Mouse (Mus musculus) spleen, postnatal 10 days (tissue): ENCODE data around the gene Hipk2.
A peak's percentile ranks its signal among the peaks of the same experiment; 100 is the strongest.

Source experiments
- DNase-seq, 2 experiments: peaks; one replicate each; pipeline ENCODE4 v3.0.0; 2021 to 2022; ENCODE audit warnings: low spot score in 2 of 2

Hipk2 gene

GRCm38 (mm10) chr6:38755188-38755587 lies 120.8 kb downstream of the Hipk2 start:
- no peak for DNase-seq

DNA sequence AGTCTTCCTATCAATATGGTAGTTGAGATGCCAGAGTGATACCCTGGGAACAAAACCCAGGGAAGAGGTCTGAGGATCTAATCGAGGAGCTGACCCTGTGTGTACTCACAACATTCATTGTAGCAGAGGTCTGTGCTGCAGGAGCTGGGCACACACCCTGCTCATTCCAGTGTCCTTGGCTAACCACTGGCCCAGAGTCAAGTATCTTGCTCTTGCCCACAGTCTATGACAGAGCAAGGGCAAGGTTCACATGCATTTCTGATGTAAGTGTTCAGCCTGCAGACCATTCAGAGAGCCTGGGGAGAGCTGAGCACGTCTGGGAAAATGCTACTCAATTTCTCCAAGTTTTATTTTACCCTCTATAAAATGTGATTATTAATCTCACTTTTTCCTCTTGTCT lies 122.2 kb downstream of the Hipk2 start:
- no peak for DNase-seq

DNA sequence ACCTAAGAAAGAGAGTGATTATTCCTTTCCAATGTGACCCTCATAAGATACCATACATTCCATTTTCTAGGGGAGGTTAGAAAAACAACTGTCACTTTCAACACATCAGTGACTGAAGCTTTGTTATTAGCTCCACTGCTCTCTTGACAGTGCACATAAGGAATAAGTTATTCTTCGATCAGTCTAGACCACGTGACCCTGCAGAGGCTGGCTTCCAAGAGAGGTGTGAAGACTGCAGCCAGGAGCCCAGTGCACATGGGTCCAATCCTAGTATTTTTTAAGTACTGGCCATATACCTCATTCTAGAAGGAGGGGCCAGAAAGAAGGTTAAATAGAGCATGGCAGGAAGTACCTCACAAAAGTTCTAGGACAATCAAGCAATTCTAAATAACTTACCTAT lies 122.9 kb downstream of the Hipk2 start:
- no peak for DNase-seq

DNA sequence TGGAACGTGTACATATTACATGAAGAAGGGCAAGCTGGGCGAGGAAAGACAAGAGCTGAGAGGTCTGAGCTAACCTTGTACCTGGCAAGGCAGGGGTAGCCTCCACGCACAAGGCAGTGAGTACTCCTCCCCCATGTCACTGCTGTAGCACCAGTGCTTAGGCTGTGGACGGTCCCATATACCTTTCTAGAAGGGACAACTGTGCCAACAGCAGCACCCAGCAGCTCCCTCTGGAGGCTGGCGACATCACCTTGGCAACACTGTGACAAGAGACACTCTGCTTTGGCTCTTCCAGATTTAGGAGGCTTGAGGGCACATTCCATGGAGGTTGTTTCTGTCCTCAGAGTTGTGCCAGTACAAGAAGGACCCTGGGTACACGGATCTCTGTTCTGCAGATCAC lies 123.5 kb downstream of the Hipk2 start:
- DNase-seq, result no peak

DNA sequence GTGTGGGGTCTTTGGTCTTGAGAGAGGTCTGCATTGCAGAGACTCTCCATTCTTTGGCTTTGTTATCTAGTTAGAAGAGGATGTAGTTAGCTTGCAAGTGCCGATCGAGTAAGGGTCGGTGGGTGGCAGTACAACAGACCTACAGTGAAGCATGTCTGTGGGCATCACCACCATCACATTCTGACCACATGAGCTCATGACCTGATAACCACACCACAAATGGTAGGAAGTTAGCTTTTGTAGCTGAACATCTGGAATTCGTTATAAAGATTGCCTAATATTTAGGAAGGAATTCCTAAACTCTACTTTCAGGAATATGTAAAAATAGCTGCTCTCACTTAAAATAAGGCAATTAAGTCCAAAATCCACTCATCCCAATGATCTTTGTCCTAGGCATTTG lies 127.9 kb downstream of the Hipk2 start:
- DNase-seq, result no peak

DNA sequence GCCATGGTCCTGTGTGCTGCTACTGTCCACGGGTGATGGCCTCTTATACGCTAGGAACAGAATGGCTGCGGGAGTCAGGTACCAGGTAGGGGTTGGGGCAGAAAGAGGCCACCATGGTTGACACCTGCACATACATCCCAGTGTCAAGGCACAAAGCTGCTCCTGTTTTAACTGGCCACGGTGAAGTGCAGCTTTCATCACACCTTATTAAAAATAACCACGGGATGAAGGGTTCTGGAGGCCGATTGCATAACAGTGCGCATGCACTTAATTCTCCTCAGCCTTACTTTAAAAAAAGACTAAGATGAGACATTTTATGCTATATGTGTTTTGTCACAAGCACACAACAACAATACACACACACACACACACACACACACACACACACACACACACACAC lies 132.6 kb downstream of the Hipk2 start:
- DNase-seq, result no peak

DNA sequence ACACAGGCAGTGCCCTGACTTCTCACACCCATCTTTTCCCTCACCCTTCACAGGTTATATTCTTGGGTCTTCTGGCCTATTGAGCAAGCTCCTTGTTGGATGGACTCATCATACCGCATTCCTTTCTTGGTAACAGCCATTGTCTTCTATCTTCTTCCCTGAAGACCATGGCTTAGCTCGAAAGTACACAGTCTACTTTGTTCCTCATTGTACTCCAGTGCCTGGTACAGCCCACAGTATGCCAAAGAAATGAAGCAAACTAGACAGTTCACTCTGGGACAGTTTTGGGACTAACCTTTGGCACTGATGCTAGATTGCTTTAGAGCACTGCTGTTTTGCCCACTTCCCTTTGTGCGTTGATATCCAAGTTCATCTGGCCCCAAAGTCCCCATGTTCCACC lies 133.5 kb downstream of the Hipk2 start:
- no peak for DNase-seq

DNA sequence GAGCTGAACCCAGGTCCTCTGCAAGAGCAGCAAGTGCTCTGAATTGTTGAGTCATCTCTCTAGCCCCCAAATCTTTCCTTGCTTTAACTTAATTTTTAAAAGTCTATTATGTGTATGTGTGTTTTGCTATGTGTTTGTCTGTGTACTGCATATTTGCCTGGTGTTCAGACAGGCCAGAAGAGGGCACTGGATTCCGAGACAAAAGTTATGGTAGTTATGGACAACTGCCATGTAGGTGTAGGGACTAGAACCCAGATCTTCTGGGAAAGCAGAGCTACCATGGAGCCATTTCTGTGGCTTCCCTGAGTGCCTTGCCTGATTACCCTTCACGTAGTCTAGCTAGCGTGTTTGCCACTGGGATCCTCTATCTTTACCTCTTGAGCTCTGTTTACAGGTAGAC lies 134.9 kb downstream of the Hipk2 start:
- no peak for DNase-seq

GRCm38 (mm10) chr6:38739266-38739665 lies 136.7 kb downstream of the Hipk2 start:
- no peak for DNase-seq

- DNase-seq, result peak in 1 of 2 experiments; percentile 38
Observed at GRCm38 (mm10) chr6:38737763-38738162, 138.2 kb downstream of the Hipk2 start.

- peak; percentile 77 to 90 for DNase-seq
Observed at GRCm38 (mm10) chr6:38736240-38736639, 139.7 kb downstream of the Hipk2 start.

DNA sequence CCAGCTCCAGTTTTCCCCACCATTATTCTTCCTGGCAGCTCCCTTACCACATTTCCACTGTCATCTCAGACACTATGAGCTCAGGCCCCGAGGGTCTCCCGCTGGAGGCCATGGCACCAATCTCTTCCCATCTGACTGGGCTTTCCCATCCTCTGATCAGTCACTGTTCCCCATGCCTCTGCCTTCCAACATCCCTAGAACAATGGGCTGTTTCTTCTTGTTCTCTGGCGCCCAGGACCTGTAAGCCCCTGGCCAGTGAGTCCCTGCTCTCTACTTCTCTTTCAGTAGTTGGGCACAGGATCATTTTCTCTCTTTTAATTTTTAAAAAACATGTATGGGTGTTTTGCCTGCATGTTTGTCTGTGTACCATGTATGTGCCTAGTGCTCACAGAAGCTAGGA lies 143.3 kb downstream of the Hipk2 start:
- no peak for DNase-seq

GRCm38 (mm10) chr6:38730169-38731146 lies 145.5 kb downstream of the Hipk2 start:
- DNase-seq, result no peak

- no peak for DNase-seq
Observed at GRCm38 (mm10) chr6:38725515-38725914, 150.4 kb downstream of the Hipk2 start.

DNA sequence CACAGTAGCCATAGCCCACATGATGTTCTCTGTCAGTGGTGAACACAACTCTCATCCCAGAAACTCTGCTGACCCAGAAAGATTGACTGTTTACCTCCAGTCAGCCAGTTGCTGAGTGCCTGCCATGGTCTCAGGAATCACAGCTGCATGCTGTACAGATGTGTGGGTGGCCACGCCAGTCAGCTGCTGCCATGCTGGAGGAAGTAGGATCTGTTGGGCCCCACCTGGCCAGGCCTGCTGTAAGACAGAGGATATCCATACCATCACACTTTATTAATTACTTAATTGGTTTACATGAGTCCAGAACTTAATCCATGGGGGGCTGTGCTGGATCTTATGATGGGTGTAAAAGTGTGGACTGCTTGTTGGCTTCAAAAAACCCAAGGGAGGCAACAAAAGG lies 154.6 kb downstream of the Hipk2 start:
- peak in 1 of 2 experiments; percentile 38 for DNase-seq

- DNase-seq, result no peak
Observed at GRCm38 (mm10) chr6:38719229-38719628, 156.7 kb downstream of the Hipk2 start.

DNA sequence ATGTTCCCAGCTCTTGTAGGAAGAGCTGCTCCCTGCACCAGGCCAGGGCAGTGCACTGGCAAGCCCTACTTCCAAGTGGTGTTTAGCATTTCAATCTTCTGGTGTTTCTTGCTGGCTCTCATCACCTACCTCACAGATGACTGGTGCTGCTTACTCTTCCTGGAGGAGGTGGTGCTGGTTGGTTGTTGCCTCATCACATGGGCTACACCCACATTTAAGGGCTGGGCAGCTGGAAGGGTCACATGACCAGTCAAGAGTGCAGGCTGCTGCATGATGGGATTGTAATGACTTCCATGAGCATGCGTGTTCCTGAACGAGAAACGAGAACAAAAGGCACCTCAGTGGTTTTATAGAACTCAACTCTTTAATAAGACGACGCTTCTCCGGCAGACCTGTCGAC lies 157.3 kb downstream of the Hipk2 start:
- DNase-seq, result no peak

GRCm38 (mm10) chr6:38715881-38716280 lies 160.1 kb downstream of the Hipk2 start:
- no peak for DNase-seq

DNA sequence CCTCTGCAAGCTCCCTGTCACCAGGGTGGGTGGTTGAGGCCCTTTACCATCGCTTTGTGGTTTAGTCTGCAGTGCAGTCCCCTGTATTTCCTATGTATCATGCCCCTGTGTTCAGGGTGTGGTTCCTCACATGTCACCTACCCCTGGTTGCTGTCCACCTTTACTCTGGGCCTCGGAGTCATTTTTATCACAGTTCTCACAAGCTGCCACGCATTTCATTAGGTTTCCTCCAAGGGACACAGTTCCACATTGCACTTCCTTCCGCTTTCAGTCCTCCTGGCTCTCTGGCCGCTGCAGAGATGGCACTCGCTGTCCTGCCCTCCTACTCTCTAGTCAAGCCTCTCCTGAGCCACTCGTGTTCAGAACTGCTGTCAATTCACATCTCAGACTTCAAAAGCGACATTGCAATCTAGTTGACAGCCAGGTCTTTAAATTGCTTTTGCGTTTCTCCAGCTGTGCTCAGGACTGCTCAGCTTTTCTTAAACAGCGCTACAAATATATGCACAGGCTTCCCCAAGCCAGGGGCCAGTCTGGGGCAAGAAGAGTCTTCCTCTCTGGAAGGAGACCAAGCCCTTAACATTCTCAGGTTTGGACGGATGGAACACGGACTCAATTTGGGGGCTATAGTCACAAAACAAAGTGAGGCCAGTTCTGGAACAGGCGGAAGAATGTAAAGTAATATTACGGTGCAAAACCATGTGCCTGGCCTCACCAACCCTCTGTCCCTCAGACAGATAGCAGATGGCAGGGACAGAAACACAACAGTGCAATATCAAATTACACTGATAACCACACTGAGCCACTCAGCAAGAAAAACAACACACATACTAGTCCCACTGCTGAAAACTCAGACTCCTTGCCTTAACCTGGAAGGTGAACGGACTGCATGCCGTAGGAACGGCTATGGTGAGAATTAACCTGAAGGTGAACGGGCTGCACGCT lies 161.7 kb downstream of the Hipk2 start:
- DNase-seq, result no peak

DNA sequence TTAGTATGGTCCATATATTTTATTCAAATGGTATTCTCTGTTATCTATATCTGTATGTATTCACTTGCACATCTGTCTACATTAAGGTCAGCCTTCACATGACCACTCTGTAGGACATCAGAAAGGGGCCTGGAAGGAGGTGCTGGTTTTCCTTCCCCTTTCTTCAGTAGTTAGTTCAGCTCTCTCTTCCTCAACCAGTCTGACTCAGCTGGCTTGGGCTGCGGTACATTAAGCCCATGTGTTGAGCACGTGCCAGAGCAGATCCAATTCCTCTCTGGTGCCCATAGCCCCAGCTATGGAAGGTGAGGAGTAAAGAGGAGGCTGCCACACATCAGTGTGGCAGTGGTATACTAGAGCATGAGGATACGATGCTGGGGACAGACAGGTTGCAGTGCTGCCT lies 165.5 kb downstream of the Hipk2 start:
- DNase-seq, result peak in 1 of 2 experiments; percentile 39

- DNase-seq, result no peak
Observed at GRCm38 (mm10) chr6:38704264-38704984, 171.5 kb downstream of the Hipk2 start.

- DNase-seq, result no peak
Observed at GRCm38 (mm10) chr6:38703526-38703925, 172.4 kb downstream of the Hipk2 start.
